Mouse (Mus musculus): ENCODE data around the gene Cd300lf. TPM values are rescaled to one million over a fixed set of nuclear protein-coding genes. Genes with fewer than 3 reads are reported as not detected.

The Cd300lf gene
- 0.31 TPM for polyA plus RNA-seq (2014; fragmentation: Illumina TruSeq; extraction: RNeasy Lipid Tissue Mini Kit (QIAGEN cat#74804); ENCODE audit: low read depth, low replicate concordance)

DNA sequence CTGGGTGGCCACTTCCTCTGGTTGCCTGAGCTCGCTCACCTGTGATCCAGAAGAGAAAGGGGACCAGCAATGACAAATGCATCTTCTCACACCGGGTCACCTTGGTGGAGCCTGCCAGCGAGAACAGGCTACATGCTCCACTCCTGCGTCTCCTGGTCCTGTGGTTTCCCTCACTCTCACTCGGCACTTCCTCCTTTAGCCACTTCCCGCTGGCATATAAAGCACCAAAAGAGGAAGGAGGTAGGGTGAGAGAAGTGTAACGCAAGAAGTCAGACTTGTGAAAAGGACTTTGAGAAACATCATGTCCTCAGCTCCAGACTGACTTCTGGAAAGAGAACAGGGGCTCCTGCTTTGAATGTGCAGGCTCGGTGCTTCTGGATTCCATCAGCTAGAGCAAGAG lies at the start of gene Cd300lf:
Gene Cd300lf (minus strand): TSS at position 193 of the 400 bp plus-strand sequence.

DNA sequence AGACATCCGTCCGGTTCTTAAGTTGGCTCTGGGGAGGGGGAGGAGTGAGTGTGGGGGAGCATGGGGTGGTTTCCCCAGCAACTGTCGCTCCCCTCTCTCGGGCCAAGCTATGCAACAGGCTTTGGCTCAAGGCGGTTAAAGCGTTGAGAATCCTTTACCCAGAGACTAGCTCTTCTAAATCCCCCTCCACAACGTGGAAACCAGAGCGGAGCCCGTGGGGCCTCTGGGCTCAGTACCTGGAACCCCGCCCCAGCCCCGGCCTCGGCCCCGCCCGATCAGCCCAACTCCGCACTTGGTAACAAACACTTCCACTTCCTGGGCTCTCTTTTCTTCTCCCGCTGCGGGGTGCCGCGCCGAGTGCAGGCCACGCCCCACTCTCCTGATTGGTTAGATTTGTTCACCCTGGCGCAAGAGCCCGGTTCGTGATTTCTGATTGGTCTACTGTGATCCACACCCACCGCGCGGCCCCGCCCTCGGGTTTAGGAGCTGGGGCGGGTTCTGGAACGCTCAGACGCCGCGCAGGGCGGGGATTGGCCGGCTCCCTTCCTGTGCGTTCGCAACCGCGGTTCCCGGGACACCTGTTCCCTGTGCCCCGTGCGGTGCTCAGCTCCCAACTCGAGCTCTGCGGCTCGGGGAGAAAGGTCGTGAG lies 29.2 kb upstream of the Cd300lf start, which contains the start of gene Slc9a3r1:
Gene Slc9a3r1 (plus strand): TSS at position 510 of the 649 bp plus-strand sequence.

DNA sequence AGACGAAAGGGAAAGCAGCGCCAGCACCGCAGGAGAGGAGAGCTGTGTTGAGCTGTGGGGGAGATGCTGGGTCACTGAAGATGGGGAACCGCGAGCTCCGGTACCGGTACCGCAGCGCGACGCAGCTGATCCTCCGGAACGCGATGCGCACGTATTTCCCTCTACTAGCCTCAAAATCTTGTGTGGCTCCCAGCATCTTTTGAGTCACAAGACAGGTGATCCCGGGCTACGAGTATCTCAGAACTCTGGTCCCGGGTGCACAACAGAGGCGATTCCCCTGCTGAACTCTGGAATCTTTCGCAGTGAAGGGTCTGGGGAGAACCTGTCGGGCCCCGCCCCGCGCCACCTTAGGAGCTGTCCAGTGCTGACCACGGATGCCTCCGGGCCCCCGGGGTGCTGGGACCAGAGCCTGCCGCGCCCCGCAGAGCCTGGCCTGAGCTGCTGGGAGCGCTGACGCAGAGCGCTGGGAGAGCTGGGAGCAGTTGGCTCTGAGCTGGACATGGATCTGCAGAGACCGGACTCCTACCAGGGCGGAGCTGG lies 42.4 kb downstream of the Cd300lf start, which contains the start of gene Rab37:
Gene Rab37 (plus strand): TSS at position 70 of the 540 bp plus-strand sequence.

Other genes with a start within 250 kb of the Cd300lf start
- 1.3 TPM for gene Cd300a, start 244.0 kb downstream of the Cd300lf start, polyA plus RNA-seq (2014; fragmentation: Illumina TruSeq; extraction: RNeasy Lipid Tissue Mini Kit (QIAGEN cat#74804); ENCODE audit: low read depth, low replicate concordance)
- gene Cd300lb, start 199.6 kb downstream of the Cd300lf start, polyA plus RNA-seq (2014; fragmentation: Illumina TruSeq; extraction: RNeasy Lipid Tissue Mini Kit (QIAGEN cat#74804); ENCODE audit: low read depth, low replicate concordance): 0.50 TPM
- gene Cd300c, start 164.8 kb downstream of the Cd300lf start, polyA plus RNA-seq (2014; fragmentation: Illumina TruSeq; extraction: RNeasy Lipid Tissue Mini Kit (QIAGEN cat#74804); ENCODE audit: low read depth, low replicate concordance): not detected
- gene Cd300ld, start 144.1 kb downstream of the Cd300lf start, polyA plus RNA-seq (2014; fragmentation: Illumina TruSeq; extraction: RNeasy Lipid Tissue Mini Kit (QIAGEN cat#74804); ENCODE audit: low read depth, low replicate concordance): 4.0 TPM
- gene Cd300c2, start 132.1 kb downstream of the Cd300lf start, polyA plus RNA-seq (2014; fragmentation: Illumina TruSeq; extraction: RNeasy Lipid Tissue Mini Kit (QIAGEN cat#74804); ENCODE audit: low read depth, low replicate concordance): 2.8 TPM
- not detected for gene Cd300ld2, start 117.8 kb downstream of the Cd300lf start, polyA plus RNA-seq (2014; fragmentation: Illumina TruSeq; extraction: RNeasy Lipid Tissue Mini Kit (QIAGEN cat#74804); ENCODE audit: low read depth, low replicate concordance)
- 1.5 TPM for gene Cd300ld4, start 107.0 kb downstream of the Cd300lf start, polyA plus RNA-seq (2014; fragmentation: Illumina TruSeq; extraction: RNeasy Lipid Tissue Mini Kit (QIAGEN cat#74804); ENCODE audit: low read depth, low replicate concordance)
- gene Cd300ld5, start 96.2 kb downstream of the Cd300lf start, polyA plus RNA-seq (2014; fragmentation: Illumina TruSeq; extraction: RNeasy Lipid Tissue Mini Kit (QIAGEN cat#74804); ENCODE audit: low read depth, low replicate concordance): not detected
- gene Cd300ld3, start 85.6 kb downstream of the Cd300lf start, polyA plus RNA-seq (2014; fragmentation: Illumina TruSeq; extraction: RNeasy Lipid Tissue Mini Kit (QIAGEN cat#74804); ENCODE audit: low read depth, low replicate concordance): 9.4 TPM
- not detected for gene Cd300e, start 71.8 kb downstream of the Cd300lf start, polyA plus RNA-seq (2014; fragmentation: Illumina TruSeq; extraction: RNeasy Lipid Tissue Mini Kit (QIAGEN cat#74804); ENCODE audit: low read depth, low replicate concordance)
- 2.0 TPM for gene Rab37, start 42.6 kb downstream of the Cd300lf start, polyA plus RNA-seq (2014; fragmentation: Illumina TruSeq; extraction: RNeasy Lipid Tissue Mini Kit (QIAGEN cat#74804); ENCODE audit: low read depth, low replicate concordance)
- 10.6 TPM for gene Slc9a3r1, start 29.3 kb upstream of the Cd300lf start, polyA plus RNA-seq (2014; fragmentation: Illumina TruSeq; extraction: RNeasy Lipid Tissue Mini Kit (QIAGEN cat#74804); ENCODE audit: low read depth, low replicate concordance)
- 6.1 TPM for gene Tmem104, start 53.5 kb upstream of the Cd300lf start, polyA plus RNA-seq (2014; fragmentation: Illumina TruSeq; extraction: RNeasy Lipid Tissue Mini Kit (QIAGEN cat#74804); ENCODE audit: low read depth, low replicate concordance)
- 39.7 TPM for gene Nat9, start 53.9 kb upstream of the Cd300lf start, polyA plus RNA-seq (2014; fragmentation: Illumina TruSeq; extraction: RNeasy Lipid Tissue Mini Kit (QIAGEN cat#74804); ENCODE audit: low read depth, low replicate concordance)
- gene Grin2c, start 133.3 kb upstream of the Cd300lf start, polyA plus RNA-seq (2014; fragmentation: Illumina TruSeq; extraction: RNeasy Lipid Tissue Mini Kit (QIAGEN cat#74804); ENCODE audit: low read depth, low replicate concordance): 1.4 TPM
- 14.0 TPM for gene Fdxr, start 143.1 kb upstream of the Cd300lf start, polyA plus RNA-seq (2014; fragmentation: Illumina TruSeq; extraction: RNeasy Lipid Tissue Mini Kit (QIAGEN cat#74804); ENCODE audit: low read depth, low replicate concordance)
- gene Fads6, start 163.7 kb upstream of the Cd300lf start, polyA plus RNA-seq (2014; fragmentation: Illumina TruSeq; extraction: RNeasy Lipid Tissue Mini Kit (QIAGEN cat#74804); ENCODE audit: low read depth, low replicate concordance): 2.6 TPM
- not detected for gene Otop2, start 173.2 kb upstream of the Cd300lf start, polyA plus RNA-seq (2014; fragmentation: Illumina TruSeq; extraction: RNeasy Lipid Tissue Mini Kit (QIAGEN cat#74804); ENCODE audit: low read depth, low replicate concordance)
- not detected for gene Ush1g, start 188.0 kb upstream of the Cd300lf start, polyA plus RNA-seq (2014; fragmentation: Illumina TruSeq; extraction: RNeasy Lipid Tissue Mini Kit (QIAGEN cat#74804); ENCODE audit: low read depth, low replicate concordance)
- not detected for gene Otop3, start 200.7 kb upstream of the Cd300lf start, polyA plus RNA-seq (2014; fragmentation: Illumina TruSeq; extraction: RNeasy Lipid Tissue Mini Kit (QIAGEN cat#74804); ENCODE audit: low read depth, low replicate concordance)
- 3.8 TPM for gene Hid1, start 233.8 kb upstream of the Cd300lf start, polyA plus RNA-seq (2014; fragmentation: Illumina TruSeq; extraction: RNeasy Lipid Tissue Mini Kit (QIAGEN cat#74804); ENCODE audit: low read depth, low replicate concordance)
- 3.8 TPM for gene Cdr2l, start 247.9 kb upstream of the Cd300lf start, polyA plus RNA-seq (2014; fragmentation: Illumina TruSeq; extraction: RNeasy Lipid Tissue Mini Kit (QIAGEN cat#74804); ENCODE audit: low read depth, low replicate concordance)

Data from heart, adult 10 weeks (tissue).